Mouse (Mus musculus) midbrain, embryonic 16.5 days (tissue): ENCODE measurements around the gene Jup. TPM values are rescaled to one million over a fixed set of nuclear protein-coding genes. Genes with fewer than 3 reads are reported as not detected.

Experiments used
- ATAC-seq: fragments of 200-750 bp; cut with Nextera tagmentation; 2 replicates; pipeline ENCODE4 v1.8.0; 2017; ENCODE audit warnings: moderate TSS enrichment
- H3K27ac ChIP-seq: fragments of 300-500 bp; sonication (generic); 2 replicates; pipeline ENCODE4 v1.5.1; 2014; ENCODE audit warnings: mild to moderate bottlenecking, low read length, mixed read lengths
- H3K27me3 ChIP-seq: fragments of 300-500 bp; sonication (generic); 2 replicates; pipeline ENCODE4 v1.6.1; 2014; ENCODE audit warnings: low read depth, low read length, mixed read lengths; ENCODE audit not compliant: control insufficient read depth, insufficient read depth
- H3K36me3 ChIP-seq: fragments of 300-500 bp; sonication (generic); 2 replicates; pipeline ENCODE4 v1.6.1; 2014; ENCODE audit warnings: mild to moderate bottlenecking, low read length, moderate library complexity, mixed read lengths; ENCODE audit not compliant: control insufficient read depth, insufficient read depth
- H3K4me1 ChIP-seq: fragments of 300-500 bp; sonication (generic); 2 replicates; pipeline ENCODE4 v1.6.1; 2014; ENCODE audit warnings: mild to moderate bottlenecking, low read length, mixed read lengths; ENCODE audit not compliant: control insufficient read depth, insufficient read depth
- H3K4me2 ChIP-seq: fragments of 300-500 bp; sonication (generic); 2 replicates; pipeline ENCODE4 v1.6.1; 2014; ENCODE audit warnings: mild to moderate bottlenecking, low read length, mixed read lengths
- H3K4me3 ChIP-seq: fragments of 300-500 bp; sonication (generic); 2 replicates; pipeline ENCODE4 v1.5.1; 2014; ENCODE audit warnings: low read depth, mild to moderate bottlenecking, low read length, moderate library complexity, mixed read lengths
- H3K9ac ChIP-seq: fragments of 300-500 bp; sonication (generic); 2 replicates; pipeline ENCODE4 v1.6.1; 2014; ENCODE audit warnings: low read depth, low read length, mixed read lengths
- H3K9me3 ChIP-seq: fragments of 300-500 bp; sonication (generic); replicated peaks from 2 replicates; pipeline ENCODE4 v1.6.1; 2014; ENCODE audit warnings: mild to moderate bottlenecking, low read length, mixed read lengths; ENCODE audit not compliant: control insufficient read depth, poor library complexity, severe bottlenecking
- WGBS: fragments of 180-500 bp; shearing (Covaris S2); extraction: QIAGEN DNeasy Blood & Tissue Kit; methylation state at CpG from one replicate; pipeline ENCODE4 v1.1.7; 2014; 5-methylcytosine and 5-hydroxymethylcytosine counted together
- polyA plus RNA-seq: library from polyadenylated mRNA; unstranded; fragments of >200 nt; fragmentation: Nextera tagmentation; extraction: Ambion mirVana; gene quantifications from 2 replicates; pipeline ENCODE4 v1.2.1, GENCODE M21; 2015

Jup gene
- polyA plus RNA-seq, 1 experiment from 2014 or later = 99.7 TPM

DNA sequence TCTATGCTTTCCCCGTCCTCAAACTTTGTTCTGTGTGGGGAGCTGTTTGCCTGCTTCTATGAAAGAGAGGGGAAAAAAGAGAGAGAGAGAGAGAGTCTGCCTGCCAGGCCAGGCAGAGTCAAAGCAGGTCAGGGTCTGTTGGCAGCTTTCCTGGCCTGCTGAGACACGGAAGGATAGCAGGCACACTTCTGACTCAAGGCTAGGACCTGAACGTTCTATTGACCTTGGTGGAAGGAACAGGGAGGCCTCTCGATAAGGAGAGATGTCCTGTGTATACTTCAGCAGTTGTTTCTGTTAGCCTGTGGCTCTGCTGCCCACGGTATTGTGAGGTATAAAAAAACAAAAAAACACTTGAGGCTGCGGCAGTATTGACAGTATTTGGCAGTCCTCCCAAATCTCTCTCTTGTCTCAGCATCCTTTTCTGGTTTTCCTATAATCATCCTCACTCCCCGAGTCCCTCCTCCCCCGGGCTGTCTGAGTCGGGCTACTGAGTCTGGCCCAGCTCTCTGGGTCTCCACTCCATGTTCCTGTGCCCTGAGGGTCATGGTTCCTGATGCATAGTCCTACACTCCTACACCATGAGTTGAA is 31.1 kb upstream of the Jup start:
- Histone ChIP-seq H3K4me1 (no peaks in the 10 kb centered on the region), H3K27me3 (no peaks in the 10 kb centered on the region), H3K36me3 (peaks cover 7% of the 10 kb centered on the region; the same call in 1 of the 2 replicates), H3K9me3 (no peaks in the 10 kb centered on the region), H3K27ac (no peak overlapping the region; the same call in 1 of the 2 replicates), H3K4me3 (no peak overlapping the region), H3K4me2 (no peak overlapping the region), H3K9ac (no peak overlapping the region)
- no peak for ATAC-seq
- 58% methylated on average over 9 of the region's 9 CpGs for WGBS

GRCm38 (mm10) chr11:100426820-100427219 is 29.3 kb upstream of the Jup start:
- H3K9me3 ChIP-seq = no peaks in the 10 kb centered on the region
- no peak overlapping the region for H3K4me3 ChIP-seq
- H3K4me1 ChIP-seq = no peaks in the 10 kb centered on the region
- no peak overlapping the region for H3K27ac ChIP-seq
- no peak overlapping the region for H3K4me2 ChIP-seq
- 89% methylated on average over 3 of the region's 3 CpGs for WGBS
- H3K9ac ChIP-seq = no peak overlapping the region
- H3K36me3 ChIP-seq = peaks cover 4% of the 10 kb centered on the region; the same call in 1 of the 2 replicates
- no peak for ATAC-seq
- no peaks in the 10 kb centered on the region for H3K27me3 ChIP-seq

DNA sequence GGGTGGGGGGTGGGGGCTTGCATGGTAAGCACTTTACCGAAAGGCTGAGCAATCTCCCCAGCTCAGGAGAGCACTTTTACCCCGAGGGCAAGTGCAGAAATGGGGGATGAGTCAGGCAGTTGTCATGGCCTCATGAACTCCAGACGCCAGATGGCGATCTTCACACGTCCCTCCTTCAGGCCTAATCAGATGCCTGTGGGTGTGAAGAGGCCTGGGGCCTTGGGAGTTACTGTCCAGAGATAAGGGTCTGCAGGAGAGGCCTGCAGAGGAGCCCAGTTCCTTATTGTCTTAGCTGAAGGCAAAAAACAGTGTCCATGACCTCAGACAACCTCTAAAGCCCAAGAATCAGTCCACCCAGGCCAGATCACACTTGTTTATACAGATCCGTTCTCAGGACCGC is 28.3 kb upstream of the Jup start:
- Histone ChIP-seq H3K4me3 (no peak overlapping the region), H3K9me3 (no peaks in the 10 kb centered on the region), H3K4me2 (no peak overlapping the region), H3K4me1 (no peaks in the 10 kb centered on the region), H3K27ac (no peak overlapping the region), H3K36me3 (peaks cover 2% of the 10 kb centered on the region; the same call in 1 of the 2 replicates), H3K27me3 (no peaks in the 10 kb centered on the region), H3K9ac (no peak overlapping the region)
- 41% methylated on average over 7 of the region's 7 CpGs for WGBS
- ATAC-seq = no peak

DNA sequence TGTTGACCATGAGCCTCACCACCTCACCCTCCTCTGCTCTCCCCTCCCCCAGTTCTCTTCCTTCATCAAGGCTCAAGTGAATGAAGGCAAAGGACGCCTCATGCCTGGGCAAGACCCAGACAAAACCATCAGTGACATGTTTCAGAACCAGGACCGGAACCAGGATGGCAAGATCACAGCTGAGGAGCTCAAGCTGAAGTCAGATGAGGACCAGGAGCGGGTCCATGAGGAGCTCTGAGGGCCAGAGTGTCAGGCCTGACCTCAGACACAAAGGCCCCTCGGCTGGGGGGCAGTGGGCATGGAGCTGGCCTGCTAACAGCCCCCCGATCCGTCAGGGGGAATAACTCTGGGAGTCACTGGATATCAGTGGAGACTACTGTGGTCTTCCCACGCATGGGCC is 26.3 kb upstream of the Jup start:
- 92% methylated on average over 7 of the region's 7 CpGs for WGBS
- ATAC-seq = no peak
- Histone ChIP-seq H3K4me1 (no peaks in the 10 kb centered on the region), H3K27ac (no peak overlapping the region), H3K27me3 (no peaks in the 10 kb centered on the region), H3K9me3 (no peaks in the 10 kb centered on the region), H3K36me3 (no peaks in the 10 kb centered on the region), H3K4me2 (no peak overlapping the region), H3K4me3 (no peak overlapping the region), H3K9ac (no peak overlapping the region)

- Histone ChIP-seq H3K27ac (no peak overlapping the region), H3K4me2 (no peak overlapping the region), H3K36me3 (no peaks in the 10 kb centered on the region), H3K27me3 (no peaks in the 10 kb centered on the region), H3K4me3 (no peak overlapping the region), H3K9ac (no peak overlapping the region), H3K4me1 (no peaks in the 10 kb centered on the region), H3K9me3 (no peaks in the 10 kb centered on the region)
- no peak for ATAC-seq
- WGBS = 52% methylated on average over 8 of the region's 8 CpGs
These were observed 24.0 kb upstream of the Jup start for GRCm38 (mm10) chr11:100421537-100421936.

DNA sequence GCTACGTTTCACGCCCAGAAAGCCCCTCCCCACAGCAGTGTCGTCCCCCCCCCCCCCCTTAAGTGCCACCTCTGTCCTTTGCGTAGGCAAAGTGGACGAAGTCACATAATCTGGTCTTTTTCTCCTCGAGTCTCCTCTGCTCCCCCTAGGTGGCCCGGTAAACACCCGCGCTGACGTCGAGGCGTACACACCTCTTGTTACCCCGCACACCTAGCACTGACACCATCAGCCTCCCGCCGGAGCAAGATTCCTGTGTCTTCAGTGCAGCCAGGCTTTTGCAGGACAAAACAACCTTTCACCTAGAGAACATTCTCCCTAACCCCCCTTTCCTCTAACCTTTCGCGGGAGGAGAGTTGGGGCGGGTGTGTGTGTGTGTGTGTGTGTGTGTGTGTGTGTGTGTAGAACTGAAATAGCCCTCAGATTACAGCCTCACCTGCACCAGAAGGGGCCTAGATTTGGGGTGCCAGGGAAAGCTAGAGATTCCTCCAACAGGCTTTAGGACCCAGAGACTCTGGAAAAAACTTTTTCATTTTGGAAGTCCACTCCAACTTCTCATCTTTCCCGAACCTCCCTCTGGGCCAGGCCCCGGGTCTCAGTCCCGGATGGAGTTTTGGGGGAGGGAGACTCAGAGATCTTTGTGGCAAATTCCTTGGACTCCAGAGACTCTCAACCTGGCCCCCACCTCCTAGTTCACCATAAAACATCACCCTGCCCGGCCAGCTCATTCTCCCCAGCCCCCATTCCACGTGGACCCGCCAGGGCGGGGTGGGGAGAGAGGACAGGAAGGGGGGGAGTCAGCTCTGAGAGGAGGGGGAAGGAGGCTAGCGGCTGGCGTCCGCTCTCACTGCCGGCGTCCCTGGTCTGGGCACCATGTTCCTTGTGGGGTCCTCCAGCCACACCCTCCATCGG is 17.6 kb upstream of the Jup start, which contains the start of gene Fkbp10:
Gene Fkbp10 (plus strand): TSS at position 784 of the 909 bp plus-strand sequence.
- WGBS = under 1% methylated on average over 27 of the region's 31 CpGs
- Histone ChIP-seq H3K4me2 (peak within 1 kb of the TSS; percentile 65), H3K4me1 (peaks cover 18% of the 10 kb centered on the region), H3K36me3 (peaks cover 3% of the 10 kb centered on the region; the same call in 1 of the 2 replicates), H3K27me3 (peaks cover 8% of the 10 kb centered on the region), H3K4me3 (peak within 1 kb of the TSS; percentile 72), H3K9me3 (no peaks in the 10 kb centered on the region), H3K9ac (peak within 1 kb of the TSS; percentile 80), H3K27ac (peak within 1 kb of the TSS; percentile 75)
- ATAC-seq = peak; percentile 40; the same call in 1 of the 2 replicates

GRCm38 (mm10) chr11:100414021-100414913 is 16.7 kb upstream of the Jup start, which contains the start of gene P3h4:
Gene P3h4, minus strand, starts transcription at chr11:100414836.
- 1% methylated on average over 87 of the region's 93 CpGs for WGBS

GRCm38 (mm10) chr11:100413541-100413940 is 16.0 kb upstream of the Jup start:
- Histone ChIP-seq H3K36me3 (peaks cover 3% of the 10 kb centered on the region; the same call in 1 of the 2 replicates), H3K9me3 (no peaks in the 10 kb centered on the region), H3K9ac (peak overlapping the region; percentile 80), H3K27ac (peak overlapping the region; percentile 75; the same call in 1 of the 2 replicates), H3K4me2 (peak overlapping the region; percentile 65), H3K4me3 (peak overlapping the region; percentile 72), H3K27me3 (peaks cover 8% of the 10 kb centered on the region), H3K4me1 (peaks cover 18% of the 10 kb centered on the region)
- no peak for ATAC-seq
- WGBS = 81% methylated on average over 11 of the region's 11 CpGs

More at GRCm38 (mm10) chr11:100414021-100414913, 16.7 kb upstream of the Jup start, which contains the start of gene P3h4:
- peak; percentile 94 for ATAC-seq
- peaks cover 18% of the 10 kb centered on the region for H3K4me1 ChIP-seq
- peak within 1 kb of the TSS; percentile 72 for H3K4me3 ChIP-seq
- peak within 1 kb of the TSS; percentile 65 for H3K4me2 ChIP-seq
- H3K36me3 ChIP-seq = peaks cover 3% of the 10 kb centered on the region; the same call in 1 of the 2 replicates
- peak within 1 kb of the TSS; percentile 75 for H3K27ac ChIP-seq
- H3K27me3 ChIP-seq = peaks cover 8% of the 10 kb centered on the region
- H3K9ac ChIP-seq = peak within 1 kb of the TSS; percentile 80
- H3K9me3 ChIP-seq = no peaks in the 10 kb centered on the region
